Mouse (Mus musculus) 416B (cell line): Measurements from ENCODE around the gene Zfp652.
"Not testable (repeated sequence)": the region's sequence is repeated elsewhere in the genome, so short reads cannot be mapped to it uniquely, and the experiment has no call there.

Experiments
- DNase-seq: peaks from one replicate; pipeline ENCODE4 v3.0.0; 2011; ENCODE audit warnings: low read depth

Zfp652 gene

DNA sequence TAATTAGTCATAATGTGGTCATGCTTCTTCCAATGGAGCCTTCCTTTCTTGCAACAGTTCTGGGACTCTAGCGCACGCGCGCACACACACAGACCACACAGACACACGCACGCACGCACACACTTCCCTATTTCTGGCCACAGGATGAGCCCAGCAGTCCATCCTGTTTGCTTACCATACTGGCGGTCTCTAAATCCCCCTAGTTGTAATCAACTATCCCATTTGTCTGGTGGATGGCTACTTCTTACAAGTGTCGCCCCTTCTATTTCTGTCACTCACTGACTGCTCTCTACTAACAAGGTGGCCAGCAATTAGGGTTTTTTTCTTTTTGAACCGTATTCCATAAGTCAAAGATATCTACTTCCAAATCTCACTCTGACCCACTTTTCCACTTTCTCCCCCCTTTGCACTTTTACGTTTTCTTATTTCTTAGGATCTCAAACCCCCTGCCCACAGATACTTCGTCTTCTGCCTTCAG, 349 bp upstream of the Zfp652 start:
- DNase-seq = peak; percentile 87

DNA sequence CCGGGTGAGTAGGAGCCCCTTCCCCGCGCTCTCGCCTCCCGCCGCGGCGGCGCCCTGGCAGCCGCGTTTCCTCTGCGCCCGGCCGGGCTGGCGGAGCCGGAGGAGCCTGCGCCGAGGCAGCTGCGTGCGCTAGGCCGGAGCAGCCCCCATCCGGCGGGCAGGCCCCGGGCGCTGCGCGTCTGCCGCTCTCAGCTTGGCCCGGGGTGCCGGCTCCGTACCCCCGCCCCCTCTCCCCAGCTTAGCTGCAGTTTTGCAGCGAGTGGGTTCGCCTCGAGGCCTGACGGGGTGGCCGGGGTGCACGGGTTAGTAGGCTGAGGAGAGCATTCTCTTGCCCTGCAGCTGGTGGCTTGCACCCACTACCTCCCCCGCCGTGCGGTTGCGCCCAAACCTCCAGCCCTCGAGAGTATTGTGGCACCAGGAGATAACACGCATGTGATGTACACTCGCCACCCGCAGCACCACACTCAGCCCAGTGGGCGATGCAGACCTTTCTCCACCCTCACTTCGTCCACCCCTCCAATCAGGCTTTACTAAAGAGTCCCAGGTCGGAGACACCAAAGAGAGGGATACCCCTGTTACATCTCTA, 845 bp downstream of the Zfp652 start:
- no peak for DNase-seq

DNA sequence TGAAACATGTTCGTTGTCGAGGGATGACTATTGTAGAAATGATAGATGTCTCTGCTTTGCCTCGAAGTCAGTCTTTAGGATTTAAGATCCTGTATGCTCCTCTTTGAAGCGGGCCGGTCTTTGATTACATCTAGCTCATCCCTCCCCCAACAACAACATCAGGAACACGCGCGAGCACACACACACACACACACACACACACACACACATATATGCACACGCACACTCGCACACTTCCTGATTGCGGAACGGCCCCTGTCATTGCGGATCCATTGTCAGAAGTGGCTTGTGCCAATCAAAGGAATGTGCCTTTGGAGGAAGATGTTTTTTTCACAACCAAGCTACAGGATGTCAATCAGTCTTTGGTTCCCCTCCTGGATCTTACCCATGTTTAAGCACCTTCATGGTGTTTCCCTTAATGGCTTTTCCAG, 1.4 kb downstream of the Zfp652 start:
- peak; percentile 78 for DNase-seq

DNA sequence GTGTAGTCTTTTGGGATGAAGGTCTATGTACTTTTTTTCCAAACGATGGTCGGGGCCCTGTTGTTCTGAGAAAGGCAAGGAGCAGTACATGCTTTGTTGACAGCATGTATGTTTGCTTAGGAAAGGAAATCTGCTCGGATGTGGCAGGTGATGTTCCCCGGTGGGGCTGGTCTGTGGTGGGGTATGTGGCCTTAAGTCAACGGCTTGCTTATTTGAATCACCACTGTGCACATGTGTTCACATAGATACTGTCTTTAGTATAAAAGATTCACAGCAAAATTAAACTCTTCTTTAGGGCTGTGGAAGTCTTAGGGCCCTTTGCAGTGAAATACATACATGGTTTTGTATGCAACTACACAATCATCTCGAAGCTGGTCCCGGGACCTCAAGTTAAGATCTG, 1.9 kb downstream of the Zfp652 start:
- peak; percentile 74 for DNase-seq

DNA sequence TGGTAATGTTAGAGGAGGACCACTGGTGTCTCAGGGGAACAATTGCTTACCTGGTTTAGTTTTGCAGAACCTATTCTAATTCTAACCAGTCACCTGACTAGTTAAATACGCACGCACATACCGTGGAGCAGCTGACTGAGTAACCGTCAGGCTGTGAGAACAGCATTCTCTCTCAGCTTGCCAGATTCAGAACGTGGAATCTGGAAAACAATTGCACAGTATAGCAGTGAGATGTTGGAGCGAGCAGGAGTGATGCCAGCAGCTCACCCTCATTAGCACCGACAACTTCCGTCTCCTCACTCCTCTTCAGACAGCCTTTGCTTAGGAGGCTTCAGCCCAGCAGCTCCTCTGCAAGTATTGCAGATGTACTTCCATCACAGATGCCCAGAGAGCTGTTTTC, 3.7 kb downstream of the Zfp652 start:
- DNase-seq = no peak

DNA sequence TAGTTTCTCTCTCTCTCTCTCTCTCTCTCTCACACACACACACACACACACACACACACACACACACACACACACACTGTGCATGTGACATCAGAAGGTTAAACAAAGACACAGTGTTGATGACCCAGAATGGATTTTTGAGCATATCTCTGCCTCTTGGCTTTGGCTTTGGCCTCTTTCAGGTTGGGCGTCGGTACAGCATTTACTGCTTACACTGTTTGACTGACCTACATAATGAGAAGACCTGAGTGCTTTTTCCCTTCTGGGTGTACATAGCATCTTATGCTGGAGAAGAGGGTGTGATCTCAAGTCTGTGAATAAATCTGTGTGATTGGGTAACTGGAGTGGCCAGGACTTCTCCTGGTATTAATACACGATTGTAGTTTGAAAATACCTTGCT, 6.9 kb downstream of the Zfp652 start:
- DNase-seq = no peak

DNA sequence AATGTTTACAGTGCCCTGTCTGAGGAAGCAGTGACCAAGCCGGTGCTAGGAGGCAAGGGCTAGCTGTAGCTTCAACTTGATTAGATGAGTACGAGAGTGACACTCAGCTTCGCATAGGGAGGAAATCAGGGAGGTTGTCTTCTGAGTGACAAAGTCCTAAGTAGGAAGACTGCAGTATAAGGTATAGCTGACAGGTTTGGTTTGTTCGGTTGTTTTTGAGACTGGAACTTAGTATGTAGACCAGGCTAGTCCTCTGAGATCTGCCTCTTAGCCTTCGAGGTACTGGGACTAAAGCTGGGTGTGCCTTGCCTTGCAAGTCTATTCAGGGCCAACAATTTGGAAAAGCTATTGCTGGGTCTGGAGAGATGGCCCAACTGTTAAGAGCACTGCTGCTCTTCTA, 10.8 kb downstream of the Zfp652 start, which contains the start of gene B130006D01Rik:
Gene B130006D01Rik, plus strand, starts transcription at position 301 of the 400 bp plus-strand sequence.
- no peak for DNase-seq

DNA sequence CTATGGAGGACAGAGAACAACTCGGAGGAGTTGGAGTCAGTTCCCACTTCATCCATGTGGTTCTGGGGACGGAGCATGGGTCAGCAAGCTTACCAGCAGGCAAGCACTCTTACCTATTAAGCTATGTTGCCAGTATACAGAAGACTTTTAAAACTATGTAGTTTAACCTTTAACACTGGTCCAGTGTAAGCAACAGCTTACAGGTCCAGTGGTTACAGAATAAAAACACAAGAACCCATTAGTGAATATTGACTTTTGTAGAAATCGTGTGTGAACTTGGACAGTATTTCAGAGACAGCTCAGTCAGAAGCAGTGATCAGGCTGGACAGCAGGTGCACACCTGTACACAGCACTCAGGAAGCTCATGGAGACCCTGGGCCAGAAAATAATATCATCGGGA, 12.0 kb downstream of the Zfp652 start:
- DNase-seq = no peak

DNA sequence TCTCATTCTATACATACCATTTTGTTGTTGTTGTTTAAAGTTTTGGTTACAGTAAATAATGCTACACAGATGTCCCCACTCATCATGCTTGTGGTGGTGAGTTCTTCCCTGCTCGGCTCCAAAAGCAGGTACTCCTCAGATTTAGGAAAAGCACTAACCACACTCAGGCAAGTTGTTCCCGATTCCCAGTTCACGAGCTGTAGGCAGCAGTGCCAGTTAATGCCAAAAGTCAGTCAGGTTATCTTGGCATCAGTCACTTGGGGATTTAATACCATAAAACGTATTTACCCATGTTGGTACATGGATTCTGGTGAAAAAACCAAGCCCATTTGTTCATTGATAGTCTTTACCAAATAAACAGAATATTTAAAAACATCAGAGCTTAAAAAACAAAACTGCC, 13.7 kb downstream of the Zfp652 start:
- DNase-seq = no peak

DNA sequence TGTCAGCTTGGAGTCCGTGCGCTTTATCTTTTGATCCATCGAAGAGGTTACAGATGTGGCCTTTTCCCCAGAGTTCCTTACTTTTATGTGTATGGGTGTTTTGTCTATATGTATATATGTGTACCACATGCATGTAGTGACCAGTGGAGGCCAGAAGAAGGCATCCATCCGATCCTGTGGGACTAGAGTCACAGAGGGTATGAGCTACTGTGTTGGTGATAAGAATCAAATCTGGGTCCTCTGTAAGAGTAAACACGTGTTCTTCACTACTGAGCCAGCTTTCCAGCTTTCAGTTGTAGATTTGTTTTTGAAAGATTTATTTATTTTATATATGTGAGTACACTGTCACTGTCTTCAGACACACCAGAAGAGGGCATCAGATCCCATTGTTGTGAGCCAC, 15.5 kb downstream of the Zfp652 start:
- no peak for DNase-seq

DNA sequence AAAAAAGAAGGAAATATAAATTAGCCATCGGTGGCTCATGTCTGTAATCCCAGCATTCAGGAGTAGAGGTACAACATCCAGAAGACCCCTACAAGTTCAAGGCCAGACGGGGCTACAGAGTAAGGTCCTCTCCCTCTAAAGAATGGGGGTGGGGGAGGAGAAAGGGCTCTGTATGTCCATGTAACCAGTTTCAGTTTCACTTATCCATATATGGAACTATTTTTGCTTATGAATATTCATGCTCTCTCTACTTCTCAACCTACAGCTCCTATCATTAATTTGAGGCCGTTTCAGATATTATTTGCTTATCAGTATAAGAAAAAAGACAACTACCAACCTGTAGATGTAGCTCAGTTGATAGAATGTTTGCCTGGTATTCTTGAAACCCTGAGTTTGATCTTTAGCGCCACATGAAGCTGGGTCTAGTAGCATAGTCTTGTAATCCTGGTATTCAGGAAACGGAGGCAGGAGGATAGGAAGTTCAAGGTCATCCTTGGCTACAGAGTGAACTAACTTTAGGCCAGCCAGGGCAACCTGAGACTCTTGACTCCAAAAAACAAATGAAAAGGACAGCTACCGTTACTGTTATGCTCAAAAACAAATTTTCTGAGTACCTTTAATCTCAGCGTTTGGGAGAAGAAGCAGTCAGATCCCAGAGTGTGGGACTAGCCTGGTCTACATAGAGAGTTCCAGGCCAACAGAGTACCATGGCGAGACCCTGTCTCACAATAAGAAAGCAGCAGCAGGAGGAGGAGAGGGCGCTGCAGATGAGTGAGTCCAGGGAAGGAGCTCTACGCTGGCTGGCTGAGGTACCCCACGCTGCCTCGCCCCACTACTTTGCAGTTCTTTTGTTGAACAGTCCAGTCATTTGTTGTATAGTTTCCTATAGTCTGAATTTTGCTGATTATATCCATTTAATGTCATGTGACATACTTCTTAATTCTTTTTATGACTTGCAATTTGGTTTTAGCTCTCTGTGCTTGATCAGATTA, 16.7 kb downstream of the Zfp652 start:
- DNase-seq = peak; percentile 88

DNA sequence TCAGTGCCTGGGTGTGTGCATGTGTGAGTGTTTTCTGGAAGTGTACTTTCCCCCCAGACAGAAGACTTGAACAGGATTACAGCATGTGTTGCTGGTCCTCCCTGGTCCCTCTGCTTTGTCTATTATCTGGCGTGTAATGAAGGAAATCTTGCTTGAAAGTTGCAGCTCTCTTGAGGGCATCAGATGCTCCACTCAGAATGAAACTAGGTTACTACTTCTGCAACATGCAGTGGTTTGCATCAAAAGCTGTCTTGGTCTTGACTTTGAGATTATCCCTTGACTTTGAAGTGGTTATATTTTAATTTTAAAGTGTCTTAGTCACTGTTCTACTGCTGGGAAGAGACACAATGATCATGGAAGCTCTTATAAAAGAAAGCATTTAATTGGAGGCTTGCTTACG, 22.0 kb downstream of the Zfp652 start:
- no peak for DNase-seq

DNA sequence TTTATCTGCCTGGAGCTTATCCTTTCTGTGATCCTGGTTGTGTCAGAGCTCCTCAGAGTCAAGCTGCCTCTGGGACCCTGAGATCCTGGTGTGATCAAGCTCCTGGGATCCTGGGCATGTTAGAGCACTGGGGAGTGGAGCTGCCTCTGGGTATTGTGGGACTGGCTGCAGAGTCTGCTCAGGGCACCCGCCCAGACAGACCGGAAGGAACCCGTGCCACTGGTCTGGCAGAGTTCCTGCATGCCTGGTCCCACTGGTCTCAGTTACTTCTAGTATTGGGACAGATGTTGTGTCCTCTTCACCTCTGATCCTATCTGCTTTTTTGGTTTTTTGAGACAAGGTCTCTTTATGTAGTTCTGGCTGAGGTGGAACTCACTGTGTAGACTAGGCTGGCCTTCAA, 25.3 kb downstream of the Zfp652 start:
- DNase-seq = peak; percentile 77

DNA sequence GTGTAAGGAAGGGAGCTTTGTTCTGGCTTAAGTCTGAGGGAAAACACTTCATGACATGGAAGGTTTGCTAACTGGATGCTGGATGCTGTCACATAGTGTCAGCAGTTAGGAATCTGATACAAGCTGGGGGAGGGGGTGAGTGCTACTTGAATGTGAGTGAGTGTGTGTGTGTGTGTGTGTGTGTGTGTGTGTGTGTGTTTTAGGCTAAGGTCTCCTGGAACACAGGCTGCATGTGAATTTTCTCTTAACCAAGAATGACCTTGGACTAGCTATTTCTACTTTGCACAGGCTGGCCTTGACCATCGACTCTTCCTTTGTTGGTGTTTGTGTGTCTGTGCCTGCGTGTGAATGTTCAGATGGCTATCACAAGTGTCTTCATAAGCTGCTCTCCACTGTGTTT, 32.0 kb downstream of the Zfp652 start:
- DNase-seq = peak; percentile 29

DNA sequence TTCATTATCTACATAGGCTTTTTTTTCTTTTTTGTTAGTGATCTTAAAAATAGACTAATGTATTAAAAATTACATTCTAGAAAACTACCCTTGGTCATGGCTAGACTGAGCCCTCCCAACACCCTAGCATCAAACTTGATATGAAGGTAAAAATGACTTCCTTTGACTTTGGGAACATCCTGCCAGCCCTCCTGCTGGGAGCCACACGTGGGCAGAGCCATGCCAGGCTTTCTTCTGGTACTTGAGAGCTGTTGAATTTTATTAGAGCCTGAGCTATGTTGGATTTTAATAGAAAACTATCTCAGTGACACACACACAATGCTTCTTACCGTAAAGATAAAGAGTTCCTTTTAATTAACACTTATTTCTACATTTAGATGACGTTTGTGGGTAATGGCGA, 34.3 kb downstream of the Zfp652 start:
- DNase-seq = no peak

DNA sequence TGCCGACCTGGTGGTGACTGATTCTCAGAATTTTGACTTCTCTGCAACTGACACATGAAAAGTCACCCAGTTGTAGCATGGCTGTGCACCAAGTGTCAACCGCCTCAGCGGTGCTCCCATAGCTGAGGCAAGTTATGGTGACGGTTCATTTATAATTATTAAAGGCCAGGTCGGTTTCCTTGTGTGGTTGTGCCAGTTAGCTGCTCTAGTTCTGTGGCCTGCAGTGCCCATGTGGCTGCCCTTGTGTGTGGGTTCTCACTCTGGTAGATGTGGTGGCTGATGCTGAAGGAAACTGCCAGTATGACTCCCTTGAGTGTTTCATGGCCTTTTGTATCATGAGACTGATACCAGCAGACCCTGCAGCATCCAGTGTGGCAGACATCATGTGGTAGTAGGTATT, 35.9 kb downstream of the Zfp652 start:
- DNase-seq = peak; percentile 41

DNA sequence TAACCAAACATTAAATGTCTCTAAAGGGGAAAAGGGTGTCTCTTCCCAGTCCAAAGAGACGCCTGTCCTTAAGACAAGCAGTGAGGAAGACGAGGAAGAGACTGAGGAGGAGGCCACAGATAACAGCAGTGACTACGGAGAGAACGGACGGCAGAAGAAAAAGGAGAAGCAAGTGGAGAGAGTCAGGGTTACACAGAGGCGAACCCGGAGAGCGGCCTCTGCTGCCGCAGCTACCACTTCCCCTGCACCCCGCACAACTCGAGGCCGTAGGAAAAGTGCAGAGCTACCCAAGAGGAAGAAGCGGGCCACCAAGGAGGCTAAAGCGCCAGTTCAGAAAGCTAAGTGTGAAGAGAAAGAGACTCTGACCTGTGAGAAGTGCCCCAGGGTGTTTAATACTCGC, 37.1 kb downstream of the Zfp652 start:
- DNase-seq = no peak

DNA sequence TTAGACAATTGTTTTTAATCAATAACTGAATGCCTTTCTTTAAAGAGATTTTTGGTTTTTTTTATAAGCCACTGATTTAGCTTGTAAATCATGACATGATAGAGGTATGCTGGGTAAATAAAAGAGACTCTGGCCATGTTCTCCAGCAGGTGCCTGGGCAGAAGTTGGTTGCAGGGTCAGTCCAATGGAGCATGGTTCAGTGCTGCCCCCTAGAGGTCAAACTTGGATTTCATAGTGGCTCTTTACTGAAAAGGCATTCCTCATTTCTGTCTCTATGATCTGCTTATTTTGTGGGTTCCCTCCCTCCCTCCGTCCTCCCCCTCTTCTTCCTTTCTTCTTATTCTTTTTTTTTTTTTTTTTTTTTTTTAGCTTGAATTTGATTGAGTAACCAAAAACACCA, 38.5 kb downstream of the Zfp652 start:
- peak; percentile 82 for DNase-seq

DNA sequence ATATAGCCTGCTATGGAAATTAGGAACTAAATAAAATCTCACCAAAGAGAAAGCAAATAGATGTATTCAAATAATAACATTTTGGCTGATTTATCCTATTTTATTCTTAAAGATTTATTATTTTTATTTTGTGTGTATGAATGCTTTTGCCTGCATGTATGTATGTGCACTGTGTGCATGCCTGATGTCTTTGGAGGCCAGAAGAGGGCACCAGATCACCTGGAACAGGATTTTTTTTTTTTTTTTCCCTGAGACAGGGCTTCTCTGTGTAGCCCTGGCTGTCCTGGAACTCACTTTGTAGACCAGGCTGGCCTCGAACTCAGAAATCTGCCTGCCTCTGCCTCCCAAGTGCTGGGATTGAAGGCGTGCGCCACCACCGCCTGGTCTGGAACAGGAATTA, 42.7 kb downstream of the Zfp652 start:
- not testable (repeated sequence) for DNase-seq

DNA sequence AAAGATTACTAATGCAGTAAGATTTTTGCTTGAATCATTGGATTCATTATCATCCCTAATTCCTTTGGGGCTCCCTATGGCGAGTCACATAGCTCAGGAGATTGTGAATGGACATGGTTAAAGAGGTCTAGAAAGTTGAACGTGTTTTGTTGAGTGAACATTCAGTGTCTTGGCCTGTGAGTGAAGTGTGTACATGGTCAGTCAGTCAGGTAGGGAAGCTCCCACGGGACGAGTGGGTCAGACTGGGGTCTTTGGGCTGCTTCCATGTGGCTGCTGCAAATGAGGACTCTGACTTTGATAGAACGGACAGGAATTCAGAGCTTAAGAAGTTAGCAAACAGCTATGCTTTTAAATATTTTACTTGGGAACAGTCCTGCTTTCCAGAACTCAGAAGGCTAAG, 48.0 kb downstream of the Zfp652 start:
- DNase-seq = no peak

DNA sequence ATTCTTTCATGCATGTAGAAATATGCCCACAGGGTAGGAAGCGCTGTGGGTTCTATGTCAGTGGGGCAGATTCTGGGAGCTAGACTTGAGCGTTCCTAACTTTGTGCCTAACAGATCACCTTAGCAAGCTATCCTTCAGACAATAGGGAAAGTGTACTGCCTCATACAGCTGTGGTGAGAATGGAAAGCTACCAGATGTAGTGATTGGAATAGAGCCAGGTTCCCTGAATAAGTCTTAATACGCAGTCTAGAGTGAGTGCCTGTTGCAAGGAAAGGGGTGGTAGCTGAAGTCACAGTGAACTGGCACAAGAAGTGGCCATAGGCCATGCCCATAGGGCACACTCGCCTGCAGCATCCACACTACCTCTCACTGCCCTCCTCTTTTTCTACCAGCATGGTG, 50.5 kb downstream of the Zfp652 start:
- no peak for DNase-seq

DNA sequence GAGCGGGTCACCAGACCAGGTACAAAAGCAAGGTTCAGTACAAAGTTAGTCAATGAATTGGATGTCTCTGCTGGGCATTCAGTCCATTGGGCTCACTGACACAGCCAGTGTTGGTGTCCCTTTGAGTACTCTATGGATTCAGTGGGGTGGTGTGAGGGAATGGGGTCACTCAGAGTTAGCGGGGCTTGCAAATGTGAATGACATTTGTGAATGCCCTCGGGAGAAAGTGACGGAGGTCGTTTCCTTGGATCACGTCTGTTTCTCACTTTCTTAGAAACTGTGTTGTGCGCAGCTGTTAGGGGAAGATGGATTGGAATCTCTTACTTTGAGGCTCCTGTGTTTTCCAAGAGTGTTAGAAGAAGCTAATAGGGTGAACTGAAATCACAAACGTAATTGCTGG, 52.3 kb downstream of the Zfp652 start:
- no peak for DNase-seq

DNA sequence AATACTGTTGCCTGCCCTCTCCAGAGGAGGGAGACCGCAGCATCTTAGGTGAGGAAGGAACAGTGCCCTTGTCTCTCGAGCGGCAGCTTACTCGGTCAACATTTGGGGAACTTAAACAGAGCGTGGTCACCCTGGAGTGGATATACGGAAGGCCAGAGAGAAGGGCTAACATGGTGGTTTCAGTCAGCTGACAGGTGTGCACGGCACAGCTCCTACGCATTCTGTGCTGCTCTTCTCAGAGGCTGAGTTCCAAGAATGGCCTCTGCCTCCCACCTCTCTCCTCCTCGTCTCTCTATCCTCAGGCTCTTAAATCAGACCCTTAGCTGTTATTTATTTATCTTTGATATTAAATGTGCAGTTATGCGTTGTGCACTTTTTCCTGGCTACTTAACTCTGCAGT, 52.9 kb downstream of the Zfp652 start:
- no peak for DNase-seq
